Mouse (Mus musculus) gastrocnemius, postnatal 25 days (tissue): ENCODE results near the gene Gnai3. TPM values are rescaled to one million over a fixed set of nuclear protein-coding genes. Genes with fewer than 3 reads are reported as not detected.

Source experiments
- DNase-seq: peaks from one replicate; pipeline ENCODE4 v3.0.0; 2022
- total RNA-seq, 2 experiments: library from RNA; stranded (reverse); gene quantifications; 1 replicate in 1 of 2; 2 replicates in 1 of 2; pipeline ENCODE4 v1.2.3; 2021

Gene Gnai3
- total RNA-seq, 2 experiments from 2014 or later, result 11.4 to 11.7 TPM

- no peak for DNase-seq
These were observed 62.0 kb downstream of the Gnai3 start for GRCm38 (mm10) chr3:108083904-108084407.

- DNase-seq, result no peak
These were observed 62.8 kb downstream of the Gnai3 start for GRCm38 (mm10) chr3:108083161-108083560.

- no peak for DNase-seq
These were observed 63.6 kb downstream of the Gnai3 start for GRCm38 (mm10) chr3:108082251-108082875.

- no peak for DNase-seq
These were observed 64.3 kb downstream of the Gnai3 start for GRCm38 (mm10) chr3:108081681-108082080.

GRCm38 (mm10) chr3:108076836-108077235 is 69.1 kb downstream of the Gnai3 start:
- no peak for DNase-seq

- DNase-seq, result no peak
These were observed 72.9 kb downstream of the Gnai3 start for GRCm38 (mm10) chr3:108072983-108073569.

GRCm38 (mm10) chr3:108070295-108071293 is 75.4 kb downstream of the Gnai3 start:
- peak; percentile 53 for DNase-seq

GRCm38 (mm10) chr3:108069231-108069870 is 76.6 kb downstream of the Gnai3 start:
- DNase-seq, result no peak

- DNase-seq, result no peak
These were observed 77.1 kb downstream of the Gnai3 start for GRCm38 (mm10) chr3:108068826-108069225.

GRCm38 (mm10) chr3:108067370-108067934 is 78.5 kb downstream of the Gnai3 start:
- DNase-seq, result no peak

- DNase-seq, result no peak
These were observed 80.4 kb downstream of the Gnai3 start for GRCm38 (mm10) chr3:108065551-108065950.

GRCm38 (mm10) chr3:108064672-108065071 is 81.3 kb downstream of the Gnai3 start:
- no peak for DNase-seq

- no peak for DNase-seq
These were observed 83.3 kb downstream of the Gnai3 start for GRCm38 (mm10) chr3:108062648-108063047.

- DNase-seq, result no peak
These were observed 84.5 kb downstream of the Gnai3 start for GRCm38 (mm10) chr3:108061420-108061819.

Other genes starting within 250 kb of the Gnai3 start
- gene Gstm7, start 214.3 kb downstream of the Gnai3 start, total RNA-seq, result 10 to 100 TPM; 14.2 to 15.0 TPM
- gene Gstm6, start 202.4 kb downstream of the Gnai3 start, total RNA-seq, result under 1 TPM; 0.38 to 1.00 TPM
- not detected for gene Gstm3, start 176.9 kb downstream of the Gnai3 start, total RNA-seq
- gene Gstm2, start 159.7 kb downstream of the Gnai3 start, total RNA-seq, result 100 to 1,000 TPM in 1 of 2 experiments, 10 to 100 TPM in 1; 77.6 to 100 TPM
- gene Gstm1, start 128.2 kb downstream of the Gnai3 start, total RNA-seq, result 100 to 1,000 TPM; 153 to 158 TPM
- gene Gstm4, start 101.3 kb downstream of the Gnai3 start, total RNA-seq, result 10 to 100 TPM; 11.8 to 12.1 TPM
- gene Ampd2, start 59.5 kb downstream of the Gnai3 start, total RNA-seq, result 1 to 10 TPM; 3.5 to 5.5 TPM
- gene Gnat2, start 53.4 kb downstream of the Gnai3 start, total RNA-seq, result under 1 TPM in 1 of 2 experiments, not detected in 1; 0.15 TPM
- gene Gpr61, start 8.7 kb upstream of the Gnai3 start, total RNA-seq, result not detected
- 10 to 100 TPM; 21.3 to 23.3 TPM for gene Amigo1, start 40.2 kb upstream of the Gnai3 start, total RNA-seq
- gene Cyb561d1, start 55.1 kb upstream of the Gnai3 start, total RNA-seq, result 1 to 10 TPM; 2.7 TPM
- gene Atxn7l2, start 64.8 kb upstream of the Gnai3 start, total RNA-seq, result 1 to 10 TPM; 6.1 to 6.5 TPM
- gene Sypl2, start 80.5 kb upstream of the Gnai3 start, total RNA-seq, result 100 to 1,000 TPM; 596 to 597 TPM
- 10 to 100 TPM; 48.6 to 50.5 TPM for gene Psma5, start 110.8 kb upstream of the Gnai3 start, total RNA-seq
- gene Sort1, start 137.9 kb upstream of the Gnai3 start, total RNA-seq, result 10 to 100 TPM; 34.0 to 48.3 TPM
- not detected for gene Mybphl, start 218.8 kb upstream of the Gnai3 start, total RNA-seq
- gene Psrc1, start 237.7 kb upstream of the Gnai3 start, total RNA-seq, result under 1 TPM in 1 of 2 experiments, not detected in 1; 0.32 TPM